Mouse (Mus musculus): ENCODE data around the gene Cd79a. TPM values are rescaled to one million over a fixed set of nuclear protein-coding genes. Genes with fewer than 3 reads are reported as not detected.
A peak's percentile ranks its signal among the peaks of the same experiment; 100 is the strongest.

Gene Cd79a
- total RNA-seq, 2 experiments from 2014 or later: 1.3 to 12.7 TPM

- DNase-seq: no peak
These were observed 21.7 kb downstream of the Cd79a start for GRCm38 (mm10) chr7:24918763-24919323.

GRCm38 (mm10) chr7:24919728-24920127 is 22.5 kb downstream of the Cd79a start:
- DNase-seq: peak; percentile 73 to 87

- DNase-seq: no peak
These were observed 33.3 kb downstream of the Cd79a start for GRCm38 (mm10) chr7:24930475-24930874.

GRCm38 (mm10) chr7:24931651-24932050 is 34.5 kb downstream of the Cd79a start:
- DNase-seq: no peak

GRCm38 (mm10) chr7:24943641-24944040 is 46.5 kb downstream of the Cd79a start:
- no peak for DNase-seq

GRCm38 (mm10) chr7:24944257-24944950 is 47.2 kb downstream of the Cd79a start, which contains the start of gene Gm4881:
Gene Gm4881 (minus strand): TSS chr7:24944494.
- DNase-seq: no peak

GRCm38 (mm10) chr7:24947316-24948048 is 50.3 kb downstream of the Cd79a start:
- DNase-seq: no peak

GRCm38 (mm10) chr7:24948774-24949173 is 51.6 kb downstream of the Cd79a start:
- DNase-seq: no peak

GRCm38 (mm10) chr7:24949958-24950623 is 52.9 kb downstream of the Cd79a start:
- DNase-seq: peak; percentile 58 to 82

Other genes with a start within 250 kb of the Cd79a start
- not detected for gene Tex101, start 220.7 kb upstream of the Cd79a start, total RNA-seq (2021)
- not detected for gene BC049730, start 188.1 kb upstream of the Cd79a start, total RNA-seq (2021)
- not detected for gene Gm4763, start 170.5 kb upstream of the Cd79a start, total RNA-seq (2021)
- 1 to 10 TPM in 1 of 2 experiments, under 1 TPM in 1; 0.17 to 1.8 TPM for gene Cd177, start 137.1 kb upstream of the Cd79a start, total RNA-seq (2021)
- not detected for gene Ceacam10, start 120.2 kb upstream of the Cd79a start, total RNA-seq (2021)
- not detected for gene Gm9844, start 35.2 kb upstream of the Cd79a start, total RNA-seq (2021)
- not detected for gene Lypd4, start 27.4 kb upstream of the Cd79a start, total RNA-seq (2021)
- not detected for gene Dmrtc2, start 27.3 kb upstream of the Cd79a start, total RNA-seq (2021)
- 100 to 1,000 TPM; 548 to 623 TPM for gene Rps19, start 13.0 kb upstream of the Cd79a start, total RNA-seq (2021)
- gene Arhgef1, start 5.5 kb downstream of the Cd79a start, total RNA-seq (2021): 10 to 100 TPM; 31.5 to 47.6 TPM
- gene Gm4881, start 47.1 kb downstream of the Cd79a start, total RNA-seq (2021): not detected
- 100 to 1,000 TPM; 337 to 347 TPM for gene Rabac1, start 75.4 kb downstream of the Cd79a start, total RNA-seq (2021)
- 1 to 10 TPM in 1 of 2 experiments, under 1 TPM in 1; 0.77 to 1.4 TPM for gene Atp1a3, start 108.6 kb downstream of the Cd79a start, total RNA-seq (2021)
- 1 to 10 TPM; 3.9 to 4.4 TPM for gene Grik5, start 175.0 kb downstream of the Cd79a start, total RNA-seq (2021)
- gene Zfp574, start 175.2 kb downstream of the Cd79a start, total RNA-seq (2021): 1 to 10 TPM; 8.3 to 9.9 TPM